Mouse (Mus musculus) hindbrain, embryonic 11.5 days (tissue): Measurements from ENCODE around the gene Epha5. TPM values are rescaled to one million over a fixed set of nuclear protein-coding genes. Genes with fewer than 3 reads are reported as not detected.

Experiments used
- ATAC-seq: fragments of 200-750 bp; cut with Nextera tagmentation; 2 replicates; pipeline ENCODE4 v1.8.0; 2017; ENCODE audit warnings: mild to moderate bottlenecking, moderate TSS enrichment, moderate library complexity; ENCODE audit not compliant: low FRiP score
- DNase-seq: peaks from one replicate; pipeline ENCODE4 v3.0.0-alpha.2; 2015; ENCODE audit warnings: low spot score
- H3K27ac ChIP-seq: fragments of 300-500 bp; sonication (generic); 2 replicates; pipeline ENCODE4 v1.5.1; 2014; ENCODE audit warnings: mild to moderate bottlenecking, low read depth, low read length
- H3K27me3 ChIP-seq: fragments of 300-500 bp; sonication (generic); 2 replicates; pipeline ENCODE4 v1.6.1; 2014; ENCODE audit warnings: mild to moderate bottlenecking, low read length, moderate library complexity, mixed read lengths; ENCODE audit not compliant: control insufficient read depth, insufficient read depth
- H3K36me3 ChIP-seq: fragments of 300-500 bp; sonication (generic); 2 replicates; pipeline ENCODE4 v1.6.1; 2014; ENCODE audit warnings: mild to moderate bottlenecking, low read length, moderate library complexity, mixed read lengths; ENCODE audit not compliant: control insufficient read depth, insufficient read depth
- H3K4me1 ChIP-seq: fragments of 300-500 bp; sonication (generic); replicated peaks from 2 replicates; pipeline ENCODE4 v1.6.1; 2014; ENCODE audit warnings: low read length, mixed read lengths; ENCODE audit not compliant: control insufficient read depth, insufficient read depth
- H3K4me2 ChIP-seq: fragments of 300-500 bp; sonication (generic); replicated peaks from 2 replicates; pipeline ENCODE4 v1.6.1; 2014; ENCODE audit warnings: mild to moderate bottlenecking, low read depth, low read length
- H3K4me3 ChIP-seq: fragments of 300-500 bp; sonication (generic); 2 replicates; pipeline ENCODE4 v1.5.1; 2014; ENCODE audit warnings: low read depth, low read length
- H3K9ac ChIP-seq: fragments of 300-500 bp; sonication (generic); 2 replicates; pipeline ENCODE4 v1.6.1; 2014; ENCODE audit warnings: low read depth, low read length
- H3K9me3 ChIP-seq: fragments of 300-500 bp; sonication (generic); 2 replicates; pipeline ENCODE4 v1.6.1; 2016; ENCODE audit warnings: low read length; ENCODE audit not compliant: control insufficient read depth
- WGBS: fragments of 180-500 bp; shearing (Covaris S2); extraction: QIAGEN DNeasy Blood & Tissue Kit; methylation state at CpG from one replicate; pipeline ENCODE4 v1.1.7; 2014; 5-methylcytosine and 5-hydroxymethylcytosine counted together
- polyA plus RNA-seq: library from polyadenylated mRNA; unstranded; fragments of >200 nt; fragmentation: Nextera tagmentation; extraction: Ambion mirVana; gene quantifications from 2 replicates; pipeline ENCODE4 v1.2.1, GENCODE M21; 2014

The Epha5 gene
- polyA plus RNA-seq, 1 experiment from 2014 or later = 29.1 TPM

DNA sequence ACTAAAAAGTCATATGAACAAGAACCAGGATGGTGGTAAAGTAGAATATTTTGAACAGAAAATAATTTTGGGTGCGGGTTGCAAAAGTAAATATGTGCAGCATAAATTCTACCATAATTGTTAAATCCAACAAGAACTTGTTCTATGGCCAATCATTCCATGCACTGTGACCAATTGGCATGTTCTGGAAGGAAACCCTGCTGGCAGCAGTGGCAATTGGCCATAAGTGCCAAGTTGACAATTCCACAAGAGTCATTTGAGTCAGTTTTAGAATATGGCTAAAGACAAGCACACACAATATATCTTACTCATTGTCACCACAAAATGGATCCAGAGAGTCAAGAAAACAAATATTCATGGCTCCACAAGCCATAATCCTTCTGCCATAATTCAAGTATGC is 140.2 kb downstream of the Epha5 start:
- ATAC-seq (no peak), DNase-seq (no peak)
- no peak overlapping the region for H3K4me3 ChIP-seq
- no peaks in the 10 kb centered on the region for H3K36me3 ChIP-seq
- 96% methylated on average over 1 of the region's 1 CpGs for WGBS
- no peaks in the 10 kb centered on the region for H3K9me3 ChIP-seq
- no peak overlapping the region for H3K27ac ChIP-seq
- H3K4me1 ChIP-seq = no peaks in the 10 kb centered on the region
- H3K4me2 ChIP-seq = no peak overlapping the region
- no peak overlapping the region for H3K9ac ChIP-seq
- H3K27me3 ChIP-seq = no peaks in the 10 kb centered on the region

DNA sequence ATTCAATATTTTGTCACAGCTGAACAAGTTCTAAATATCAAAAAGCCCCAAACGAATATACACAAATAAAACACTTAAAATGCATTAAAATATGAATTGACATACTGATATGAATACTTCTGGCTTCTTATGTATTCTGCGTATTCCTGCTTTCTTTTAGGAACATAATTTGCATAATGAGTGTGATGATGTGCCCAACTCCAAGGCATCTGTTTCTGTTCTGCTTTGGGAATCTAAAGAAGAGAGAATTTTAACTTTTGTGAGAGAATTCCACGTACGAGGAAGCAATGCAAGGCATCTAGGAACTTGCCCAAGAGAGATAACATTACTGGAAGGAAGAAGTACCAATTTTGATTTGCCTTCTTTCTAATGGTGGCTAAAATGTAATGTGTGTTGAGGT is 151.8 kb downstream of the Epha5 start:
- no peaks in the 10 kb centered on the region for H3K27me3 ChIP-seq
- H3K4me1 ChIP-seq = no peaks in the 10 kb centered on the region
- DNase-seq (no peak), ATAC-seq (no peak)
- H3K9me3 ChIP-seq = no peaks in the 10 kb centered on the region
- H3K9ac ChIP-seq = no peak overlapping the region
- no peak overlapping the region for H3K4me3 ChIP-seq
- H3K36me3 ChIP-seq = no peaks in the 10 kb centered on the region
- 84% methylated on average over 4 of the region's 4 CpGs for WGBS
- H3K4me2 ChIP-seq = no peak overlapping the region
- no peak overlapping the region for H3K27ac ChIP-seq

DNA sequence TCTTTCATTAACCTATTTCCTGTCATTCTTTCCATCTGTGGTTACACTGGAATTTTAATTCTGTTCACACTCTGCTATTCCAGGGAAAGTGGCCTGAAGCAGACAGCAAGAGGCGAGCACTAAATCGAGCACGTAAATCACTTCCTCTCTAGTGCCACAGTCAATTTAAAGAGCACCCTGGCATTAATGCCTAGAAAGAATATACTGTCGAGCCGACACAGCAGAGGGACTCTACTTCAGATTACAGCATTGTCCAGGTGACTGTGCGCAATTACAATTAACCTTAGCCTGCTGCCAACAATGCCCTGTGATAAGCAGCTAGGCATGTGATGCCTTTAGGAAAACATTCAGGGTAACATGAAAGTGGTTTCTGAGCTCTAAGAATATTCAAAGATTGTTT is 153.2 kb downstream of the Epha5 start:
- H3K9me3 ChIP-seq = no peaks in the 10 kb centered on the region
- ATAC-seq (no peak), DNase-seq (no peak)
- H3K9ac ChIP-seq = no peak overlapping the region
- 61% methylated on average over 6 of the region's 6 CpGs for WGBS
- no peak overlapping the region for H3K4me3 ChIP-seq
- H3K4me2 ChIP-seq = no peak overlapping the region
- no peaks in the 10 kb centered on the region for H3K27me3 ChIP-seq
- H3K36me3 ChIP-seq = no peaks in the 10 kb centered on the region
- no peaks in the 10 kb centered on the region for H3K4me1 ChIP-seq
- H3K27ac ChIP-seq = no peak overlapping the region; the same call in 1 of the 2 replicates

DNA sequence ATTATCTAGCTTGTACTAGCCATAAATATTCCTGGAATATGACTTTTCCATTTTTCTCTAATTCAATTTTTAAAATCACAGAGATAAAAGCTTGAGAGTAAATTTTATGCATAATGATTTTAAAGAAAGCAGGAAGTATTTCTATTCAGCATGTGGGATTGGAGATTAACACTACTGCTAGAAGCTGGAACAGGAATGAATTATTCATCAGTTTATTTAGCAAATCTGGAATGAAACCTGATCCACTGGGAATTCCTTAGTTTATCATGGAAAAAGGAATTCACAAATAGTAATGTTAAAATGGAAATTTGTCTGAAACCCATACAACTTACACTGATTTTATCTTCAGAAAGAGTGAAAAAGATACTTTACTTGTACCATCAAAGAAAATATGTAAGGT is 187.2 kb downstream of the Epha5 start:
- no peak for ATAC-seq
- no peak overlapping the region for H3K4me3 ChIP-seq
- no peak overlapping the region for H3K9ac ChIP-seq
- no peak overlapping the region for H3K27ac ChIP-seq
- no peaks in the 10 kb centered on the region for H3K36me3 ChIP-seq
- H3K9me3 ChIP-seq = no peaks in the 10 kb centered on the region
- DNase-seq = no peak
- H3K27me3 ChIP-seq = no peaks in the 10 kb centered on the region
- no peaks in the 10 kb centered on the region for H3K4me1 ChIP-seq
- no peak overlapping the region for H3K4me2 ChIP-seq

DNA sequence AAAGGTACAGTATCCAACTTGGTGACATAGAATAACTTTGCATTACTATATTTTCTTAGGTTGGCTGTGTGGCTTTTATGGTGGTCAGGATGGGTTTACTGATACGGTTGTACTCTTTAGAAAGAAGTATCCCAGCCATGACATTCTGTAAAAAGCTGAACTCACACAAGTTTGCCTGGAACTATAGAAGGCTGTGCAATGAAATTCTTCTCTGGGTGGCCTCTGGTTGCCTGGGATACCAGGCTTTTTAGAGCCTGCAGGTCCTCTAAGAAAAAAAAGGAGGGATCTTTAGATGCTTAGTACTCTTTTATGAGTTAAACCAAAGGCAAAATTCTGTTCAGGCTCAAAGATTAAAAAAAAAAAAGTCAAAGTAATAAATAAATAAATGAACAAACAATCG is 208.6 kb downstream of the Epha5 start:
- H3K4me3 ChIP-seq = no peak overlapping the region
- DNase-seq = peak; percentile 31
- peak; percentile 33; the same call in 1 of the 2 replicates for ATAC-seq
- H3K4me2 ChIP-seq = no peak overlapping the region
- H3K9ac ChIP-seq = no peak overlapping the region
- H3K36me3 ChIP-seq = no peaks in the 10 kb centered on the region
- H3K9me3 ChIP-seq = no peaks in the 10 kb centered on the region
- WGBS = 35% methylated on average over 2 of the region's 2 CpGs
- H3K4me1 ChIP-seq = no peaks in the 10 kb centered on the region
- H3K27ac ChIP-seq = no peak overlapping the region
- H3K27me3 ChIP-seq = no peaks in the 10 kb centered on the region

DNA sequence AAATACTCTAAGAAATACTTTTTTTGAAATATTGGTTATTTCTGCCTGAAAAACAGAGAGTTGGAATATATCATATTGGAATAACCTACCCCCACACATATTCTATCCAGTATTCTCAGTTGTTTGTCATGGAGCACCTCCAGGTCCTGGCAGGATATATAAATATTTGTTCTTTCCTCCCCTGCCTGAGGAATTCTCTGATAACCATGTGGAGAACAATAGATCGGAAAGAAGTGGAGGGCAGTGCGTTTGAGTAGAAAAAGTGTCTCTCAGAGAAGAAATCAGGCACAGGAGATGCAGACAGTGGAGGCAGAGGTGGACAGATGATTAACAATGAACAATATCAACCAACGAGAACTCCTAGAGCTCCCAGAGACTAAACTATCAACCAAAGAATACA is 223.8 kb downstream of the Epha5 start:
- Histone ChIP-seq H3K4me1 (no peaks in the 10 kb centered on the region), H3K36me3 (no peaks in the 10 kb centered on the region), H3K9me3 (no peaks in the 10 kb centered on the region), H3K9ac (no peak overlapping the region), H3K4me3 (no peak overlapping the region), H3K4me2 (no peak overlapping the region), H3K27ac (no peak overlapping the region), H3K27me3 (no peaks in the 10 kb centered on the region)
- WGBS = 84% methylated on average over 3 of the region's 3 CpGs
- ATAC-seq (no peak), DNase-seq (no peak)

GRCm38 (mm10) chr5:84184189-84184588 is 233.0 kb downstream of the Epha5 start:
- H3K4me1 ChIP-seq = no peaks in the 10 kb centered on the region

GRCm38 (mm10) chr5:84153095-84153494 is 264.1 kb downstream of the Epha5 start:
- H3K9ac ChIP-seq = no peak overlapping the region
- H3K27ac ChIP-seq = no peak overlapping the region
- no peak overlapping the region for H3K4me2 ChIP-seq
- WGBS = 53% methylated on average over 2 of the region's 2 CpGs
- H3K9me3 ChIP-seq = no peaks in the 10 kb centered on the region
- H3K36me3 ChIP-seq = no peaks in the 10 kb centered on the region
- H3K4me3 ChIP-seq = no peak overlapping the region
- no peaks in the 10 kb centered on the region for H3K4me1 ChIP-seq
- DNase-seq = peak; percentile 1
- 0 out of 2 replicates have a peak, but pooled peaks have one; percentile 22 for ATAC-seq
- no peaks in the 10 kb centered on the region for H3K27me3 ChIP-seq

More at GRCm38 (mm10) chr5:84184189-84184588, 233.0 kb downstream of the Epha5 start:
- Histone ChIP-seq H3K4me3 (no peak overlapping the region), H3K4me2 (no peak overlapping the region), H3K36me3 (no peaks in the 10 kb centered on the region), H3K9me3 (no peaks in the 10 kb centered on the region), H3K27me3 (no peaks in the 10 kb centered on the region), H3K9ac (no peak overlapping the region), H3K27ac (no peak overlapping the region)
- no peak for DNase-seq
- 95% methylated on average over 8 of the region's 8 CpGs for WGBS
- ATAC-seq = no peak

GRCm38 (mm10) chr5:84142138-84142537 is 275.0 kb downstream of the Epha5 start:
- H3K9ac ChIP-seq = no peak overlapping the region
- H3K9me3 ChIP-seq = no peaks in the 10 kb centered on the region
- H3K4me3 ChIP-seq = no peak overlapping the region
- H3K4me1 ChIP-seq = no peaks in the 10 kb centered on the region
- DNase-seq (no peak), ATAC-seq (no peak)
- H3K4me2 ChIP-seq = no peak overlapping the region
- no peaks in the 10 kb centered on the region for H3K27me3 ChIP-seq
- no peaks in the 10 kb centered on the region for H3K36me3 ChIP-seq
- H3K27ac ChIP-seq = no peak overlapping the region
- 44% methylated on average over 4 of the region's 4 CpGs for WGBS
